Mouse (Mus musculus) kidney, postnatal 0 days (tissue): ENCODE measurements around the gene Dppa5a. TPM values are rescaled to one million over a fixed set of nuclear protein-coding genes. Genes with fewer than 3 reads are reported as not detected.

Experiments used
- ATAC-seq: fragments of 200-750 bp; cut with Nextera tagmentation; replicated peaks from 2 replicates; pipeline ENCODE4 v1.8.0; 2017; ENCODE audit warnings: low read depth, moderate number of reproducible peaks, moderate TSS enrichment, moderate library complexity; ENCODE audit not compliant: low FRiP score
- DNase-seq: peaks from one replicate; pipeline ENCODE4 v3.0.0-alpha.2; 2016; ENCODE audit warnings: low spot score
- H3K27ac ChIP-seq: fragments of 300-500 bp; sonication (generic); 2 replicates; pipeline ENCODE4 v1.5.1; 2014; ENCODE audit warnings: mild to moderate bottlenecking
- H3K27me3 ChIP-seq: fragments of 300-500 bp; sonication (generic); 2 replicates; pipeline ENCODE4 v1.6.1; 2014; ENCODE audit warnings: low read length, mixed read lengths; ENCODE audit not compliant: insufficient read depth
- H3K36me3 ChIP-seq: fragments of 300-500 bp; sonication (generic); 2 replicates; pipeline ENCODE4 v1.6.1; 2014; ENCODE audit warnings: low read length, mixed read lengths; ENCODE audit not compliant: insufficient read depth
- H3K4me1 ChIP-seq: fragments of 300-500 bp; sonication (generic); replicated peaks from 2 replicates; pipeline ENCODE4 v1.6.1; 2014; ENCODE audit warnings: antibody characterized with exemption, low read length, mixed read lengths; ENCODE audit not compliant: insufficient read depth
- H3K4me2 ChIP-seq: fragments of 300-500 bp; sonication (generic); 2 replicates; pipeline ENCODE4 v1.6.1; 2014; ENCODE audit warnings: mild to moderate bottlenecking, low read length, moderate library complexity, mixed read lengths
- H3K4me3 ChIP-seq: fragments of 300-500 bp; sonication (generic); replicated peaks from 2 replicates; pipeline ENCODE4 v1.5.1; 2014; ENCODE audit warnings: low read depth, low read length
- H3K9ac ChIP-seq: fragments of 300-500 bp; sonication (generic); 2 replicates; pipeline ENCODE4 v1.6.1; 2014; ENCODE audit warnings: low read depth, low read length
- H3K9me3 ChIP-seq: fragments of 300-500 bp; sonication (generic); replicated peaks from 2 replicates; pipeline ENCODE4 v1.6.1; 2016; ENCODE audit warnings: low read length, inconsistent platforms, mixed read lengths
- CTCF ChIP-seq: IDR thresholded peaks from 2 replicates; pipeline ENCODE4 v1.5.1; 2016; ENCODE audit warnings: antibody characterized with exemption, low read depth, mild to moderate bottlenecking, moderate library complexity
- WGBS: fragments of 180-500 bp; shearing (Covaris S2); extraction: QIAGEN DNeasy Blood & Tissue Kit; methylation state at CpG from one replicate; pipeline ENCODE4 v1.1.7; 2014; 5-methylcytosine and 5-hydroxymethylcytosine counted together
- polyA plus RNA-seq: library from polyadenylated mRNA; unstranded; fragments of >200 nt; fragmentation: Nextera tagmentation; extraction: Ambion mirVana; gene quantifications from 2 replicates; pipeline ENCODE4 v1.2.1, GENCODE M21; 2015

The Dppa5a gene
- polyA plus RNA-seq, 1 experiment from 2014 or later = 0.20 TPM

DNA sequence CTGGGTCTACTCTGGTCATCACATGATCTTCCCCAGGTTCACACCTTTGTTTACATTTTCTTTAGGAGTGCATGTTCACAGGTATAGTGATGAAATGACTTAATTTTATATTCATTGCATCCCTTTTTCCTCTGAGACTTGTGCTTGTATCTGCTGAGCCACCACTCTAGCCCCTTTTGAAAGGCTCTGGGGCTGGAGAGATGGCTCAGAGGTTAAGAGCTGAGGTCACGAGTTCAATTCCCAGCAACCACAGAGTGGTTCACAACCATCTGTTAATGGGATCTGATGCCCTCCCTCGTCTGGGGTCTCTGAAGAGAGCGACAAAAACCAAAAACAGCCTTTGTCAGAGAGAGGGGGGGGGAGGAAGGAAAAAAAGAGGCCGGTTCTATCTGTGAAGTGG, 7.5 kb upstream of the Dppa5a start:
- Histone ChIP-seq H3K4me1 (peaks cover 6% of the 10 kb centered on the region; the same call in 1 of the 2 replicates), H3K36me3 (no peaks in the 10 kb centered on the region), H3K9ac (no peak overlapping the region), H3K4me2 (no peak overlapping the region), H3K4me3 (no peak overlapping the region), H3K27ac (no peak overlapping the region), H3K27me3 (no peaks in the 10 kb centered on the region), H3K9me3 (no peaks in the 10 kb centered on the region)
- WGBS = 76% methylated on average over 4 of the region's 4 CpGs
- TF ChIP-seq CTCF = no peak
- DNase-seq = no peak
- no peak for ATAC-seq

- no peaks in the 10 kb centered on the region for H3K27me3 ChIP-seq
- no peak overlapping the region for H3K4me2 ChIP-seq
- H3K9ac ChIP-seq = no peak overlapping the region
- peaks cover 6% of the 10 kb centered on the region; the same call in 1 of the 2 replicates for H3K4me1 ChIP-seq
- H3K4me3 ChIP-seq = no peak overlapping the region
- no peak overlapping the region for H3K27ac ChIP-seq
- WGBS = 48% methylated on average over 1 of the region's 1 CpGs
- no peaks in the 10 kb centered on the region for H3K36me3 ChIP-seq
- DNase-seq = no peak
- H3K9me3 ChIP-seq = no peaks in the 10 kb centered on the region
- no peak for TF ChIP-seq CTCF
- ATAC-seq = no peak
Observed at GRCm38 (mm10) chr9:78374885-78375389, 7.0 kb upstream of the Dppa5a start.

DNA sequence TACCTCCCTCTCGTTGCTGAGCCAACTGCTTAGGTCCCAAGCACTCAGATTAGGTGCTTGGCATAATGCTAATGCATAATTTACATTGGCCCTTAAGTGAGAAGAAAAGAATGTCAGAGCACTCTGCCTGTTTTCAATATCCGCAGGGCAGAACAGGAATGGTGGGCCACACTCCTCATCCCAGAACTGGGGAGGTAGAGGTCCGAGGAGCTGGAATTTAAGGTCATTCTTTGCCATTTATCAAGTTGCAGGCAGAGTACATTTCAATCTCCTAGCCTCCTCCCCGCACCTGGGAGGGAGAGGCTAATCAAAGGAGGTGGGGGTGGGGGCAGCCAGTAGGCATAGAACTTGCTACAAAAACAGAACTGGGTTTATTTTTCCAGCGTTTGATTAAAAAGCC, 6.4 kb upstream of the Dppa5a start:
- ATAC-seq (no peak), DNase-seq (no peak)
- Histone ChIP-seq H3K9me3 (no peaks in the 10 kb centered on the region), H3K4me3 (no peak overlapping the region), H3K36me3 (no peaks in the 10 kb centered on the region), H3K27ac (no peak overlapping the region), H3K4me1 (peaks cover 6% of the 10 kb centered on the region; the same call in 1 of the 2 replicates), H3K4me2 (no peak overlapping the region), H3K9ac (no peak overlapping the region), H3K27me3 (no peaks in the 10 kb centered on the region)
- 34% methylated on average over 5 of the region's 5 CpGs for WGBS
- TF ChIP-seq CTCF = no peak

DNA sequence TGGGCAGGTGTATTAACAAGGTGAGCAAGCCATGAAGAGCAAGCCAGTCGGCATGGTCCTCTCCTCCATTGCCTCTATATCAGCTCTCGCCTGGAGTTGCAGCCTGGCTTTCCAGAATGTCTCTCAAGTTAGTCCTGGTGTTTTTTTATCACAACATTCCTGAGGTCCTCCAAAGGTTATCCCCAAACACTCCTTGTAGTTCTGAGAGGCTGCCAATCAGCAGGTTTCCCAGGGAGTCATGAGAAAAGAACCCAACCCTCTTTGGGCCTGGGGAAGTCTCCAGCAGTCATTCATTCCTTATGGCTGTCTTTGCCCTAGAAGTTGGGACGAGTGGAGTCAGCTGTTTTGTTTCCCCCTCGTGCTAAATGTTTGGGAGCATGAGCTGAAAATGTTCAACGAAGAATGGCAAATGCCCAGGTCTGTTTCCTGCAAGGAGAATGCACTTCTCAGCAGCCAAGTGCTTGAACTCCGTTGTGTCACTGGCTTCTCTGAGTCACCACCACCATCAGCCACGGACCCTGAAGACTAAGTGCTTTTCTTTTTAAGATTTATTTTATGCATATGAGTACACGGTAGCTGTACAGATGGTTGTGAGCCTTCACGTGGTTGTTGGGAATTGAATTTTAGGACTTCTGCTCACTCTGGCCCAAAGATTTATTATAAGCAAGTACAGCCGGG, 5.0 kb upstream of the Dppa5a start:
- H3K27ac ChIP-seq = no peak overlapping the region
- H3K4me2 ChIP-seq = no peak overlapping the region
- DNase-seq = no peak
- H3K27me3 ChIP-seq = no peaks in the 10 kb centered on the region
- H3K4me3 ChIP-seq = no peak overlapping the region
- H3K9me3 ChIP-seq = no peaks in the 10 kb centered on the region
- H3K9ac ChIP-seq = no peak overlapping the region
- 76% methylated on average over 10 of the region's 10 CpGs for WGBS
- no peaks in the 10 kb centered on the region for H3K36me3 ChIP-seq
- no peak for TF ChIP-seq CTCF
- H3K4me1 ChIP-seq = peaks cover 3% of the 10 kb centered on the region; the same call in 1 of the 2 replicates
- no peak for ATAC-seq

DNA sequence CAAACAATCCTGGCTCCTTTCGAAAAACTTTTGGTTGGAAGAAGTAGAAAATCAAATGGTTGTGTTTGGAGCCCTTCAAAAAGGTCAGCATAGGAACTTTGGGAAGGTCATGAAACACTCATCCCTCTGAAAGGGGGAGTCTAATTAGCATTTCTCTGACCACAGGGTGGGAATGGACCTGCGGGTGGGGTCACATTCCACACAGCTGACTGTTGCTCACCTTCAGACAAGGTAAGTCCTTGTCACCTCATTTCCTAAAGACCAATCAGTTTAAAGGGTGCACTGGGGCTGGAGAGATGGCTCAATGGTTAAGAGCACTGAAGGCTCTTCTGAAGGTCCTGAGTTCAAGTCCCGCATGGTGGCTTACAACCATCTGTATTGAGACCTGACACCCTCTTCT, 3.5 kb upstream of the Dppa5a start:
- Histone ChIP-seq H3K27me3 (no peaks in the 10 kb centered on the region), H3K9me3 (no peaks in the 10 kb centered on the region), H3K36me3 (no peaks in the 10 kb centered on the region), H3K4me3 (no peak overlapping the region), H3K4me1 (no peaks in the 10 kb centered on the region), H3K4me2 (no peak overlapping the region), H3K27ac (no peak overlapping the region), H3K9ac (no peak overlapping the region)
- DNase-seq = no peak
- no peak for TF ChIP-seq CTCF
- ATAC-seq = no peak
- 98% methylated on average over 3 of the region's 3 CpGs for WGBS

DNA sequence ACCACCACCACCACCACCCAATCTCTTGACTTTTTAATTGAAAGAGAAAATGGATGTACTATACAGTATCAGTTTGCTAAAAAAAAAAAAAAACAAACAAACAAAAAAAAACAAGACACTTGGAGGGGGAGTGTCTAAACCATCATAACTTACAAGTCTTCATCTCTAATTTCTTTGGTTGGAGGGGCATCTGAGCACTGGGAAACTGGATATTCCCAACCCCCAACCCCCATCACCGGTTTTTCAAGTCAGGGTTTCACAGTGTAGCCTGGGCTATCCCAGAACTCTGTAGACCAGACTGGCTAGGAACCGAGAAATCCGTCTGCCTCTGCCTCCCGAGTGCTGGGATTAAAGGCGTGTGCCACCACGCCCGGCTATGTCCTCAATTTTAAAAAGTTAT, 1.8 kb upstream of the Dppa5a start:
- 89% methylated on average over 7 of the region's 7 CpGs for WGBS
- ATAC-seq = no peak
- no peak for TF ChIP-seq CTCF
- no peaks in the 10 kb centered on the region for H3K9me3 ChIP-seq
- H3K27ac ChIP-seq = no peak overlapping the region
- H3K9ac ChIP-seq = no peak overlapping the region
- no peak overlapping the region for H3K4me3 ChIP-seq
- H3K27me3 ChIP-seq = no peaks in the 10 kb centered on the region
- H3K4me1 ChIP-seq = no peaks in the 10 kb centered on the region
- no peak for DNase-seq
- no peak overlapping the region for H3K4me2 ChIP-seq
- H3K36me3 ChIP-seq = no peaks in the 10 kb centered on the region
